Mouse (Mus musculus) cerebellum, postnatal 25 days (tissue): ENCODE data around the gene Nxnl2.

Experiments used
- DNase-seq, 2 experiments: peaks; one replicate each; pipeline ENCODE4 v3.0.0; 2021; ENCODE audit warnings: mixed read lengths in 2 of 2

The Nxnl2 gene

DNA sequence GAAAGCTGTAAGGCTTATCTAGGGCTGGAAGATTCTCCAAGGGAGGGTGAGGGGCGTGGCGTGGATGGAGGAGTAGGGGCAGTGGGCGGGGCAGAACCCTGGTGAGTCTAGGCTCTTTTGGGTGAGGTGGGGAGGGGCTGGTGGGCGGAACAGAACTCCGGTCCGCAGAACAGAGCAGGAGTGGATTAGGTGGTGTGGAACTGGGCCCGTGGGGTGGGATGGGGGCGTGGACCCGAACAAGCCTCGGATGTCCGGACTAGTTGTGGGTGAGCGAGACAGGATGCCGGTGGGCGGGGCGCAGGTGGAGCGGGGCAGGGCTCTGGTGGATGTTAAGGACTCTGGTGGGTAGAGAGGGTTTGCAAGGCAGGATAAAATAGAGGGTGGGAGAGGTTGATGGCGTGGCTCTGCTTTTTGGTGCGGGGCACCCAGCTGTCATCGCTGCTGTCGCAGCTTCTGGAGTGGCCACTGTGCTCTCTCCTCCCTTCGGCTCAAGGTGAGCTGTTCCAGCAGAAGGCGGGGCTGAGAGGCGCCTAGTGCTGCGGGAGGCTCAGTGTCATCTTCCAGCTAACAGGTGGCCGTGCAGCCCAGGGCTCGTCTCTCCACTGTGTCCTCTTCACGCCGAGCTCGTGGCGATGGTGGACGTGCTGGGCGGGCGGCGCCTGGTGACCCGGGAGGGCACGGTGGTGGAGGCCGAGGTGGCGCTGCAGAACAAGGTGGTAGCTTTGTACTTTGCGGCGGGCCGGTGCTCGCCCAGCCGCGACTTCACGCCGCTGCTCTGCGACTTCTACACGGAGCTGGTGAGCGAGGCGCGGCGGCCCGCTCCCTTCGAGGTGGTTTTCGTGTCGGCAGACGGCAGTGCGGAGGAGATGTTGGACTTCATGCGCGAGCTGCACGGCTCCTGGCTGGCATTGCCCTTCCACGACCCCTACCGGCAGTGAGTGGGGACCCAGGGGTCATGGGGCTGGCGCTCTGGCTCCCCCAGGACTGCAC is at the start of gene Nxnl2:
Gene Nxnl2, plus strand, starts transcription at position 332 of the 990 bp plus-strand sequence.
- peak; percentile 34 to 50 for DNase-seq

DNA sequence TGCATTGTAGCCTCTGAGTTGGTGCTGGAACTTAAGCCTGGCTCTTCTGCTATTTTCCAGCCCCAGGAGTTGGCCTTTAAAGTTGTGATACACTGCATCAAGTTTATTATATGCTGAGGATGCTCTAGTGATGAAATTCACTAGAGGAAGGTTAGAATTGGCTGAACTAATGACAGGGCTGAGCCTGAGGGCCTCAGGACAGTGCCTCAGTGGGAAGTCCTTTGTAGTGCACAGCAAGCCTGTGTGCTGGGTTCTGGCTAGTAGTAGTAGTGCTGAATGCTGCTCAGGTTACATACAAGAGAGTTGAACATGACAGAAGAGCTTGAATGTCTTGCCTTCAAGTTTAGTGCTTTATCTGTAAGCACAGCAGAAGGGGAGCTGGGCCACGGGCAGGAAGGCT is 48.9 kb upstream of the Nxnl2 start:
- no peak for DNase-seq

DNA sequence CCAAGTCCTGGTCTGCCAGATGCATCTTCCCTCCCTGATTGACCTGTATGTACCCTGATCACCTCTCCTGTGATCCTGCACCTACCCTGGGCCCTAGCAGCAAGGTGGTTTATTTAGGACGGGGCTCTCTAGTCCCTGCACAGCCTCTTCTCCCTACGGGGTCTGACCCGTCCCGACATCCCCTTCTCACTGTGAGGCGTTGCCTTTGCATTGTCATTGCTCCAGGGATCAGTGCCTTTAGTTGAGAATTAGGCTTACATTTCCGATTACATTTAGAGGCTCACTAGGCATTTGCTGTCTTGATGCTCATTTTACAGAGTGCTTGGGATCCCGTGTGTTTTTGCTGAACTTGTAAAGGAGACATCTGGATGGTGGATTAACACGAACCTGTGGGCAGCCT is 48.1 kb upstream of the Nxnl2 start:
- no peak for DNase-seq

DNA sequence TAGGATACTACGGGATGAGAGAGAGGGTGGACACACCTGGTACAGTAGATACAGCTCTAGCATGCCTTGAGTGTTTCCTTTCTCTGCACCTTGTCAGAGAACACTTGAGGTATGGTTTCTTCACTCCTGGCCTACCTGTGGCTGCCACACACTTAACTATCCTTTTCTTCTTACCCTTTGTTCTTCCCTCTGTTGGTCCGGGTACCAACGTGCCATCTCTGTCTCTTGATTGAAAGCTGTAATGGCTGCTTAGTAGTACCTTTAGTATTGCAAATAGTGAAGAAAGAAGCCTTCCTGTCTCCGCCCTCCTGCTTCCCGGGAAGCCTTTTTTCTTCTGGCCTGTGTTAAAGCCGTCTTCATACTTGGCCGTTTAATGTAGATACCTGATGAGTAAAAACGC is 45.5 kb upstream of the Nxnl2 start:
- no peak for DNase-seq

DNA sequence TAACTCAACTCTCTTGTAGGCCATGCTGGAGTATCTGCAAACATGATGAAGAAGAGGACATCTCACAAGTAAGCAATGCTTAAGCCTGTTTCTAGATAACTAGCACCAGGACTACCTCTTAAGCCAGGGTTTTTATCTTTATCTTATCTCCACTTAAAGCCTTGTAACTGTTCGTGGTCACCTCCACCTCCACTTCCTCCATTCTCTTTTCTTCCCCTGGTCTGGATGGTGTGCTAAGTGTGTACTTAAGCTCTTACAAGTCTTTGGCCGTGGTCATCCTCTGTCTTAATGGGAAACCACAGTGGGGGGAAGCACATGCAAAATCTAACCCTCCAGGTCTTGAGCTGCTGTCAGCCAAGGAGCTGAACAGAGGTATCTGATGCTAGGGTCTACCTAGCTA is 42.9 kb upstream of the Nxnl2 start:
- DNase-seq: no peak

DNA sequence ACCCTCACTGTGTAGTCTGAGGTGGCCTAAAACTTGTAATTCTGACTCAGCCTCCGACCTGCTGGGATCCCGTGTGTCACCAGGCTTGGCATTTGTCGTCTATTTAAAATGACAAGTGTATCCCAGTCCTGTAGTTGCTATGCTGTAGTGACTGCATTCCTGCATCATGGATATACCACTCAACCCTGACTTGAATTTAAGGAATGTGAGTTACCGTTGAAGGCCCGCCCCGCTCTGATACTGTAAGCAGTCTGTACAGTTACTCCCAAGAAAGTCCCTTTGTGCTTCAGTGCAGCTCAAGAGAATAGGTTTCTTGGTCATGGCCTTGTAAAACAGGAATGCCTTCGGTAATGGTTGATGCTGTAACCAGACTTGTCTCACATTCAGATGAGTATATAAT is 42.4 kb upstream of the Nxnl2 start:
- peak in 1 of 2 experiments; percentile 16 for DNase-seq

DNA sequence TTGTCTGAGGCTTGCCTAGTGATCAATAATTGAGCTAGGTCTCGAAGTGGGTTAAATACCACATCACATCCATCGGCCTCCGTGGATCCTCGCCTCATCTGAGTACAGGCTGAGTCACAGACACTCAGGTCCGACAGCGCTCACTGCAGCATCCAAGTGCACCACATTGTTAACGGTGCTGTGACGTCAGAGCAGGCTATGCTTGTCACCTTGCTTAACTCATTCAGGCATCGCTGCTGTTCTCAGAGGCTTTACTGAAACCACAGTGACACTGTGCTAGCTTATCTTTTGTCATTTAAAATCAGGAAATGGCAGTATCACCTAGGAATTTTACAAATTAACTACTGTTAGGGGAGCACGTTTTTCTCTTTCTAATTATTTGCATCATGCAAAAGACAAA is 39.6 kb upstream of the Nxnl2 start:
- DNase-seq: no peak

DNA sequence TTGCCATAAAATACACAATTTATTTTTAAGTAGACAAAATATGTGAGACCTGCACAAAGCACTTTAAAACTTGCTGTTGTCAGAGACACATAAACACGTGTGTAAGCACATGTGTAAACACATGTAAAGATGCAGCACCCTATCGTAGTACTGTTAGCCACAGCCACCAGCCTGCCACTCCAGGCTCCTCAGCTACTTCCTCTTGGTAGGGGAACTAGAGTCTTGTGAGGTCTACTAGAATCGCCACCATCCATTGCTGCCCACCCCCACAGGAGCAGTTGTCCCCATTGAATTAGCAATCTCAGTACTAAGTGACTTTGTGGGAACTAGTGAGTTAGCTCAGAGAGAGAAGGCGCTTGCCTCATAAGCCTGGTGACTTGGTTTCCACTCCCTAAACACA is 34.5 kb upstream of the Nxnl2 start:
- no peak for DNase-seq

DNA sequence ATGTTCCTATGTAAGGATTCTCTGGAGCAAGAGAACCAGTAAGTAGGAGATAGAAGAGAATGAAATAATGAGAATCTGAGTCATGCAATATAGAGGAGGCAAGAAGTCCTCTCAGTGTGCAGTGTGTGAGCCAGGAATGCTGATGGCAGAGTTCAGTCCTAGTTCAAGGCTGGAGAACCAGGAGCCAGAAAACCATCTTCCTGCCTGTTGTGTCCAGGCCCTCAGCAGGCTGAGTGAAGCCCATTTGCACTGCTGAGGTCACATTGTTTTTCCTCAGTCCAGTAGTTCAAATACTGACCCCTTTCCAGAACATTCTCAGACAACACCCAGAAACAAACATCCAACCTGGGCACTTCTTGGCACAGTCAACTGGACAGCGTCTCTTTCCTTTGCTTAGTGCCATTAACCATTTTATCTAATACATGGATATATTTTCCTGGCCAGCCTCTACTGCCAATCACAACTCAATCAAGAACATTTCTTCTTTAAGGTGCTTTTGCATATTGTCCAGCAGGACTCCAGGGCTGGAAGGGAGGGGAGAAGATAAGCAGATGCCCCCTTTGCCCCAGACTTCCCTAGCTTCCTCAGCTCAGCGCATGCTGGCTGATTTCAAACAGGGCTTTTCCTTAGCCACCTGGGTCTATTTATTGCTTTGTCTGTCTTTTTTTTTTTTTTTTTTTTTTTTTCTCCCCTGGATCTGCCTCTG is 33.7 kb upstream of the Nxnl2 start:
- DNase-seq: no peak

DNA sequence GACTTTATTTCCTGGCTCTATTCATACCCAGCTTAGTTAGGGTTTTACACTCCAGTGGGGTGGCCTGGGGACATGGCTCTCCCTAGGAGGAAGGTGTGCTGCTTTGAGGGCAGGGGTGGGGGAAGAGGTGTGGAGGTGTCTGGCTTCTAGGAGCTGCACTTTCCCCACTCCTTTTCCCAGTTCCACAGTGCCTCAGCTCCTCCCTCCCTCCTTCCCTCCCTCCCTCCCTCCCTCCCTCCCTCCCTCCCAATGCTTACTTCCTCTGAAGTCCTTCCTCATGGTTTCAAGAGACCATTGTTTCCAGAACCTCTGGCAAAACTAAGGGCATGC is 33.2 kb upstream of the Nxnl2 start:
- no peak for DNase-seq

DNA sequence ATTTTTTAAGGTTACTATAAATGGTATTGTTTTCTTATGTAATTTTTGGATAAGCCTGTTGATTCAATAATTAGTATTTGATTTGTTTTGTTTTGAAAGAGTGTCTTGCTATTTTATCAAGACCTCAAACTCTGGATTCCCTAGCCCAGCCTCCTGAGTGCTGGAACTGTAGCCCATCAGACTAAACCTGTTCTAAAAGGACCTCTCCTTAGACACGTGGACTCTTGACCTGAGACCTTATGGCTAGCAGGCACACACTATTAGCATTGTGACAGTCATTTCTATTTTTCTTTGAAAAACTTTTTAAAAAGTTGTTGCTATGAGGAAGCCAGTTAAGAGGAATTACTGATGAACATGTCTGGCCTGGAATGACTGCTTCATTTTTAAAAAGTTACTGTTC is 23.7 kb upstream of the Nxnl2 start:
- DNase-seq: no peak

DNA sequence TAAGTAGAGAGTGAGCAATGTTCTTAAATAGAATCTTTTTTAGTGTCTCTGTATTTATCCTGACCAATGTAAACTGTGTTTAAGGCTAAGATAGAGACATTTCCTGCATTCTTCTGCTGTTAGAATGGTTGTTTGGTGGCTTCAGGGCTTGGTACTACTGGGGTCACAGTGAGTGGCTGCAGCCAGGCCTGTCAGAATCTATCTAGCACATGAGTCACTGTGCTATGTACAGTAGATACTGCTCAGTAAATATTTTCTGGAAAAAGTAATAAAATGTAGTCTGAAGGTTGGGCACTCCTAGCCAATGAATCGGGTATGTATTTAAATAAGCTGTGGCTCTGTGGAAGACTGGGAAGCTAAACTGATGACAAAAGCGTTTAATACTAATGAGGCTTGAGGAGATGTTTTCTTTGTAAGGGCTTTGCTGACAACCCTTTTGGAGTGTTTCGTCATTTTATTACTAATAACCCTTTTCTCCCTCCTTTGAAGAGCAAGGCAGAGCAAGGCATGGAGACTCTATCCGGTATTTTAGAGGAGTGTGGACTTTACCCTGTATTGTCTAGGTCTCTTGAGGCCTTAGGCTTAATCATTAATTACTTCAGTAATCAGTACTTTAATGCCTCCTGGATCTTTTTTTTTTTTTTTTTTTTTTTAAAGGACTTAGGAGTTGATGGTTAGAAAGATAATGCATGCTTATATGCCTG is 17.7 kb upstream of the Nxnl2 start:
- no peak for DNase-seq

DNA sequence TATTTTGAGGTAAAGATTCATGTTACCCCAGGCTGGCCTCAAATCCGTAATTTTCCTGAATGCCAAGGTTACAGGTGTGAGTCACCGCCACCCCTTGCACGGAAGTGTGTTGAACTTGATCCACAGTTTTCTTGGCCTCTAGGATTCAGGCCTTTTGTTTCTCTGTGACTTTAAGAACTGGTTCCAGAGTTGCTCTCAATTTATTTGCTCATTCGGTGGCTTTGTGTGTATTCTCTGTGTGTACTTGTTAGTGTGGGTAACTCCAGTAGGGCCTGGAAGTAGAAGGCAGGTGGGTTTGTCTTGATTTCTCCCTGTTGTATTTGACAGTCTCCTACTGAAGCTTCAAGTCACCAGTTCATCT is 17.2 kb upstream of the Nxnl2 start:
- no peak for DNase-seq

DNA sequence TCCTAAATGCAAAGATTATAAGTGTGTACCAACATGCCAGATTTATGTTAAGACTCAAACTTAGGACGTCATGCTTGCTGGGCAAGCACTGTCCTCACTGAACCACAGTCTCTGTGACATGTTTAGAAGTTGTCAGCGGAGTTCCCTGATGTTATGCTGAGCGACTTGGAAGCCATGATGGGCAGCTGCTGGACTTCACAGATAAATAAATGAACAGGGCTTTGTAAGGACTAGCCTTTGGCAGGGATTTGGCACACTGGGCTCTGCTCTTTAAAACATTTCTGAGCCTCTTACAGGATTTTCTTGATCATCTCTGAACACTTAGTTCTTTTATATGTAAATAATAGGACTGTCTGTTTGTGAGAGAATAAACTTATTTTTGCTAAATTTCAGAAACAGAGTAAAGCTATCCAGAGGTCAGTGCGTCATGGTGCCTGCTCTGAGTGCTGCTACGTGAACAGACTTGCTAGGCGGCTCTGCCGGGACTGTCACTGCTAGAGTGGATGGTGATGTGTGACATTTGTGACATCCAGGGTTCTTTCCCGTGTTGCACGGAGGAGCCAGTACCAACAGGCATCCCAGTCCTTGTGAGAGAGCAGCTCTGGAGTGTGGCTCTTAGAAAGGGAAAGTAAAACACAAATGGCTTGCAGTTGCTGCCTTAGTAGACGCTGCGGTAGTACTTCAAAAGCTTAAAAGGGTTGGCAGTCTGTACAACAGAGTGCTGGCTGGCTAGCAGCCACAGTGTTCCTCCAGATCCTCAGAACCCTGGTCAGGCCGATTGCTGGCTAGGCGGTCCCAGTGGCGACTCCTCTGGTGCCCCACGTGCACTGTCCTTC is 15.4 kb upstream of the Nxnl2 start:
- DNase-seq: peak in 1 of 2 experiments; percentile 6

DNA sequence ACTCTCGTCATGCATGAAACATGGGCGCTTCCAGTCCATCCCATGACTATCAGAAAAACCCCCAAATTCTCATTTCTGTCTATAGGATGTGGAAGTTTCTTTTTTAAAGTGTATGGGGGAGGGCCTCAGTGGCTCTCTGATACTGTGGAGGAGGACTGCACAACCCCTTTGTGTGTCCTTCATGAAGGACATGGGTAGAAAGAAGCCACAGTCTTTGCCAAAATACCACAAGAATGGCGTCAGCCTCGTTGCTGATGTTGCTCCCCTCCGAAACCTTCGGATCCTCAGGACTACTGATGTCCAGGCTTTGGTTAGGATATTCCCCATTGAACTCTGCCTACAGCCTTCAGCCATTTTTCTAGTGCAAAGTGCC is 14.8 kb upstream of the Nxnl2 start:
- DNase-seq: no peak

DNA sequence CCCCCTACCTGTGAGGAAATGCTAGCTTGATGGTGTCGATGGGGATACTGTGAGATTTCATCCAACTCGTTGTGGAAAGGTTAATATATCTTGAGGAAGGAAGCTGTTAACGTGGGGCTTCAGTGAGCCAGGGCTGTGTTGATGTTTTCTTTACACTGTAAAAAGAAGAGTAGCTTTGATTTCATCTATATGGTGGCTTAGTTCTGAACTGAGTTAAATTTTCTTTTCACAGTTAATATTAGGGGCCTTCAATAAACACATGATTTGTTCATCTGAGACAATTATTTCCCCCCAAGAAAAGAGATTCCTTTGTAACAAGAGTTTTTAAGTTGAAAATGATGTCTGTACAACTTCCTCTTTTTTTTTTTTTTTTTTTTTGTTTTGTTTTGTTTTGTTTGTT is 13.5 kb upstream of the Nxnl2 start:
- DNase-seq: no peak

DNA sequence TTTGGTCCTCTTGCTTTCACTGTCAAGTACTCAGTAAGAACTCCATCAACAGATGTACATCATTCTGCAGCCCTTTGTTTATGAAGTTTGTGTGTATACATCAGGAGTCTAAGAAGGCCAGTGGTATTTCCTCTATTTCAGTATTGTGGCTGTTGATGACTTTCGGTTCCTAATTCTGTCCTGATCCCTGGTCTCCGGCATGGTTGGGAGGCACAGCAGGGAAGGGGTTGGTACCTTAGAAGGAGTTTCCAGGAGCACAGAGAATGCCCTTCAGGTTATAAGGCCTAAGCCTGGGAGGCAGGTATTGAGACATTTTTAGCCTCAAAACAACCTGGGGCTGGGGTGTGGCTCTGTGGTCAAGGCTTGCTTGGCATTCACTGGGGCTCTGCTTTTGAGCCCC is 9.2 kb upstream of the Nxnl2 start:
- no peak for DNase-seq

DNA sequence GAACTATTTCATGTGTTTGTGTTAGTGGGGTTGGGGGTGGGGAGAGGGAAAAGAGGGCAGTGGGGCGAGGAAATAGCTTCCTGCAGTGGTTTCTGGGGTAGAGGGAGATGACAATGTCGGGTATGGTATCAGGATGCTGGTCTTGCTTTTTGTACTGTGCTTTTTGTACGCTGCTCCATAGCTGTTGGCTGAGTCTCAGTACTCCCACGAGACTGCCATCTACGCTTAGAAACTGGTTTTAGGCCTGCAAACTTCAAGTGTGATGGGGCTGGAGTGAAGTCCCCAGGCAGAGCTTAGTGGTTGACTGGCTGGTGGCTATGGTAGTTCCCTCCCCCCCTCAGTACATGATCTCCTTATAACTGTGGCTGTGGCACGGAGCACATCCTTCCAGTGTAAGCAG is 8.6 kb upstream of the Nxnl2 start:
- no peak for DNase-seq

DNA sequence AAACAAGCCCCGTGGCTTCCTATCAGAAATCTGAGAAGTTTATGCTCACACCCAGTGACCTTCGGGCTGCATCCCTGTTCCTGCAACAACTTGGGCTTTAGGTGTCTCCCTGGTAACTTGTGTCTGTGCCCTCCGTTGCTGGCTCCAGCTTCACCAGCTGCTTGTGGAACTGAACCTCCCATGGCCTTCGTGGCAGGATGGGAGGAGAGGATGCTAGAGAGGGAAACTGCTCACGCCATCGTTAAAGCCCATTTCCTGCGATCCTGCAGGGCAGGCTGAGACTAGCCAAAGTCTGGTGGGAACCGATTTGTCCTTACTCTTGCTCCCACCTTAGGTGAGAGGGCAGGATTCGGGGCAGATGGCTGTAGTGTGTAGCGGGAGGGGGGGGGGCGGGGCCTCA is 4.1 kb upstream of the Nxnl2 start:
- DNase-seq: no peak

DNA sequence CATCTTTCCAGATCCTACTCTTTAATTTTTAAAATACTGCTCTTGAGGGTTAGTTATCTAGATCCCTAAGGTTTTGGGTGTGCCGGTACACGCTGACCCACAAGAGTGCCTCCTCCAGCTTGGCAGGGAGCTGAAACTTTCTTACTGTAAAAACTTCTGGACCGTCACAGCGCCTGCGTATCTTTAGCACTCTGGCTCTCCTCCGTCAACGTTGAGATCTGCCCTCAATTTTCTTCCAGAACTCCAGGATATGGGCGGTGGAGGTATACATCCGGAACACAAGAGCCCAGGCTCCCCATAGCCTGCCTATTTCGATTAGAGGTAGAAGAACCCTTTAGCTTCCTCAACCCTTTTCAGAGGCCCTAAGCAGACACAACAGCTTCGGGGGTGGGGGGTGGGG is 607 bp upstream of the Nxnl2 start:
- no peak for DNase-seq

DNA sequence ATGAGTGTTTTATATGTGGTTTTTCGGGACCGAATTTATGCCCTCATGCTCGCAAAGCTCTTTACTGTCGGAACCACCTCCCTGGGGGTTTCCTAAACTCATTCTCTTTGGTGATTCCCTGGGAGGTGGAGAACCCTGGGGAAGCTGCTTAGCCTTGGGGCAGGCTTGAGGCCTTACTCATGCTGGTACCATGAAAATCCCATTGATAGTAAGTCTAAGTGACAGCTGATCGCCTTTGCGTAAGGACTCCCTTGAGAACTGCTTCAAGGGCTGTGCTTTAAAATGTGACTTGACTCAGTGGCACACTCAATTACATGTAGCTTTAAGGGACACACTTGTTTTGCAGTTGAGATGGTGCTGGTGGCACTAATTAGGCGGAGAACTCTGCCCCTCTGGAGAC is 1.8 kb downstream of the Nxnl2 start:
- DNase-seq: no peak

DNA sequence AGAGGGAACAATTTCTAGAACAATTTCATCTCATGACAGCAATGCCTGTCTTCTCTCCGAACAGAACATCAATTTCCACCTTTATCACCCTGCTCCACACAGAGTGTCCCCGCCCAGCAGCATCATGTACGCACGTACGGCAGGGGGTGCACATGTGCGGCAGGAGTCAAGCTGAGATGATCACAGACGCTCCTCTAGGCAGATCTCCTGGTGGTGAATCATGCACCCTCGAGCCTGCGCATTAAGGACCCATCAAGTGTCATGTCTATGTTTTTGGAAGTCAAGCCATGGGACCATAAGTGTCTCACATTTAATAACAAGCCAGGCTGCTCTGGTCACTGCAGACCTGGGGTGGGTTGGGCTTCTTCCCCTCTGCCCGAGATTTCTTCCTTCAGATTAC is 8.1 kb downstream of the Nxnl2 start:
- no peak for DNase-seq

DNA sequence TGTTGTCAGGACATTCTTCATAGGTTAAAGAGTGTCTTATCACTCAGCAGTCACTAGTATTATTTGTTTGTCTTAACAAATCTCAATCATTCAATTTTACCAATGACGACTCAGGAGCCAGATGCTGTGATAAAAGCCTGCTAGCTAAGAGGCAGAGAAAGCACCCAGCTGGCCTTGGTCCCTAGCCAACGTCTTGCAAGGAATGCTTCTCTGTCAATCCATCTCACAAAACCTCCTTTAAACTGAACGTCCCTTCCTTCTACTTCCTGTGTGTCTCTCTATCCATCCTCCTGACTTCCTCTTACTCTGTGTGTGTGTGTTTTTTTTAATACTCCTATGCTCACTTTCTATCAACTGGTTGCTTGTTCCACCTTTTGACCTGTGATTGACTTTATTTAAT is 8.5 kb downstream of the Nxnl2 start:
- no peak for DNase-seq
